Mouse (Mus musculus): Measurements from ENCODE around the gene Stambp.

- TF ChIP-seq POLR2A (IDR thresholded peaks at IDR 0.05; ENCODE audit: extremely low read depth, insufficient read depth, low read length): no peak
- no peak for TF ChIP-seq CTCF (IDR thresholded peaks at IDR 0.05; ENCODE audit: low read depth, low read length)
Observed at GRCm38 (mm10) chr6:83496009-83496752, 76.3 kb downstream of the Stambp start.
